Mouse (Mus musculus): ENCODE results near the gene 1700012B09Rik. TPM values are rescaled to one million over a fixed set of nuclear protein-coding genes. Genes with fewer than 3 reads are reported as not detected.

The 1700012B09Rik gene
- 1.9 TPM for polyA plus RNA-seq (2014; fragmentation: Illumina TruSeq; extraction: RNeasy Lipid Tissue Mini Kit (QIAGEN cat#74804))

DNA sequence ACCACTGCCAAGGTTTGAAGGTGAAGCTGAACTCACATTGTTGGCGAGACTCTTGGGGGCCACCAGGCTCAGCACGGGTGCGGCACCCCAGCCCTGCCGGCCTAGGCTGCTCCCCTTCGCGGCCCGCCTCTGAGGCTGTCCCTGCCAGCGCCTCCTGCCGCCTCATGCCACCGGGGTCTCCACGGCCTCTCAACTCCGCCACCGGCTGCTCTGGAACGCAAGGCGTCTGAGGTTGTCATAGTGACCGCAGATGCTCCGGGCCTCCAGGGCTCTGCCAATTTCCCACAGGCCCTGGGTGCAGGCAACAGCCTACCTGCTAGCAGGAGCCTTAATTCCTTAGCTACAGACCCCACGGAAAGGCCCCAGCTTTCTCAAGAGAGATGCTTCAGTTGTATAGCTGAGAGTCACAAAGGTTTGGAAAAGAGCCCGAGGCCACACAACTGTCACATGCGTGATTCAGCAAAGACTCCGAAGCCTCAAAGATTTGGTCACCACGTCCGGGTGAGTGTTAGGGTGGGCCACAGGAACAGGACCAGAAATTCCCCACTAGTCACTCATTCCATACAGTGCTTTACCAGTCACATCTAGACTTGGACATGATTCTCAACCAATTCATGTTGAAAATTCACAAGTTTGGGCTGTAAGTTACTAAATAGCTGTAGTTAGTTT is at the start of gene 1700012B09Rik:
TSS of gene 1700012B09Rik (minus strand) at position 228 of the 669 bp plus-strand sequence.

DNA sequence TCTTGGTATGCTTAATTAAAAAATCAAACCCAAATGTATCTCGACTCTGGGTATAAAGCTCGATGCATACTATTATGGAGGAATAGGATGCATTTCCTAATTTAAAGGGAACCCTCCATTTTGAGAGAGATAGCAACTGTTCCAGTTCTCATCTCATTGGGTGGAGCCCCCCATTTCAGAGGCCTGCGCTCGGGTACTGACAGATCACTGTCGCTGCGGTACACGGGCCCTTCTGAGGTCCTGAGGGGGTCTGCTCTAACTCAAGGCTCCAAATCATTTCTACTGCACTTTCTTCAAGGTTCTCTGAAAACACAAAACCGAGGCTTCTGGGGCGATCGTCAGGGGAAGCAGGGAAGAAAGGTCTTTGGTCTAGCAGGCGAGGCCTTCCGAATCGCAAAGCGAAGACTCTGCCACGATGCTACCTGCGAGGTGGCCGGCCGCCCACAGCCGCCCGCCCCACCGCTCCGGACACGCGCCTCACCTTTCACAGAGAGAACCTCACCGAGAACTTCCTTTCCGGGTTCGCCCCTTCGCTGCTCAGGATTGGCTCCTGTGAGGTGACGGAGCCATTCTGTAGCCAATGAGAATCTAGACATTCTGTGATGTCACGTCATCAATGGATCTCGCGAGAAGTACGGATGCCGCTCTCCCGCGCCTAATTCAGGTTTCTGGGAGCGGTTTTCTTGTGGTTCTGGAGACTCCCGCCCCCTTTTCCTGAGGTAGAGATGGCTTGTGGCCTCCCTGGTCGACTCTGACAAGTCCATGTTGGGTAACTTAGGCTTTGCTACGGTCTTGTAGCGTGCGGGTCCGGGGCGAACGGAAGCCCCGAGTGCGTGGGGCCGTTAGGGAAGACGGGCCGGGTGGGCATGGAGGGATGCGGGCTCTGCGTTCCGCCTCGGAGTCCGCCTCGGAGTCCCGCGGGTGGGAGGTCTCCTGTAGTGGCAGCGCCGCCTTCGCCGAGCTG is 13.5 kb upstream of the 1700012B09Rik start, which contains the start of the genes Mre11a and Ankrd49:
TSS of gene Mre11a (plus strand) at position 616 of the 964 bp plus-strand sequence.
TSS of gene Ankrd49 (minus strand) at position 818 of the 964 bp plus-strand sequence.

GRCm38 (mm10) chr9:14752001-14752522 is 18.8 kb downstream of the 1700012B09Rik start, which contains the start of gene Fut4:
TSS of gene Fut4 (minus strand) at chr9:14752393.

DNA sequence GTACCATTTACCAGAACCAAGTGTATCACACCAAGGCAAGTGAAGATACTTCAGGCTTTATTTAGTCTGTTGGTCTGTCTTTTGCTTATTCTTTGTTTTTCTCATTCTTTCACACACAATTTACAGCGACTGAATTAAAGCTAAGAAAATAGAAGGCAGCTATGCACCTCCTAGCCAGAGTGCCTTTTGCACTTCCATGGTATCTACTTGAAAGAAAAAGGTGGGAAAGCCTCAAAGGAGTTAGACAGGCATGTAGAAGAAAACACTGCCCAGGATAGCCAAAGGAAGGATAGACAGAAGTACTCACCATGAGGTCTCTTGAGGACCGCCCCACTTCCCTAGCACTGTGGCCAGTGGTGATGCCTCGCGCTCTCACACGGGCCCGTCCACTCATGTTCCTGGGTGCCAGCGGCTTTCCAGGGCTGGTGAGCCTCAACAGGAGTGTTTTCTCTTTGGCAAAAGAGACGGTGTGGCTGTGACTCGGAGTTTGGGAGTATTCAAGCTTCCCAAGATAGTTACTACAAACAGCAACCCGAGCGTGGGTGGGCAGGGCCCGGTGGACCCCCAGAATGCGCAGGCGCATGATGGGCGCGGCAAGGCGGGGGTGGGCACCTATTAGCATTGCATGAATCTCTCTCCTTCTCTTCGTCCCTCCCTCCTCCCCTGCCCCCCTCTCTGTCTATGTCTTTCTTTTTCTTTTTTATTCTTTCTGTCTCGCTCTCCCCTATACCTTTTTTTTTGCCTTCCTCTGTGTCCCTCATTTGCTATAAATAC is 30.5 kb downstream of the 1700012B09Rik start, which contains the start of gene Piwil4:
TSS of gene Piwil4 (minus strand) at position 583 of the 774 bp plus-strand sequence.

Other genes with a start within 250 kb of the 1700012B09Rik start
- 20.6 TPM for gene Amotl1, start 126.0 kb downstream of the 1700012B09Rik start, polyA plus RNA-seq (2014; fragmentation: Illumina TruSeq; extraction: RNeasy Lipid Tissue Mini Kit (QIAGEN cat#74804))
- gene Piwil4, start 30.3 kb downstream of the 1700012B09Rik start, polyA plus RNA-seq (2014; fragmentation: Illumina TruSeq; extraction: RNeasy Lipid Tissue Mini Kit (QIAGEN cat#74804)): 0.43 TPM
- gene Fut4, start 18.6 kb downstream of the 1700012B09Rik start, polyA plus RNA-seq (2014; fragmentation: Illumina TruSeq; extraction: RNeasy Lipid Tissue Mini Kit (QIAGEN cat#74804)): 3.5 TPM
- 82.6 TPM for gene Mre11a, start 13.6 kb upstream of the 1700012B09Rik start, polyA plus RNA-seq (2014; fragmentation: Illumina TruSeq; extraction: RNeasy Lipid Tissue Mini Kit (QIAGEN cat#74804))
- 61.9 TPM for gene Ankrd49, start 13.8 kb upstream of the 1700012B09Rik start, polyA plus RNA-seq (2014; fragmentation: Illumina TruSeq; extraction: RNeasy Lipid Tissue Mini Kit (QIAGEN cat#74804))
- gene Gpr83, start 89.2 kb upstream of the 1700012B09Rik start, polyA plus RNA-seq (2014; fragmentation: Illumina TruSeq; extraction: RNeasy Lipid Tissue Mini Kit (QIAGEN cat#74804)): 1.3 TPM
- not detected for gene Izumo1r, start 132.9 kb upstream of the 1700012B09Rik start, polyA plus RNA-seq (2014; fragmentation: Illumina TruSeq; extraction: RNeasy Lipid Tissue Mini Kit (QIAGEN cat#74804))